Mouse (Mus musculus): ENCODE measurements around the gene Zfp637. TPM values are rescaled to one million over a fixed set of nuclear protein-coding genes. Genes with fewer than 3 reads are reported as not detected.

Zfp637 gene
- polyA plus RNA-seq, 1 experiment from 2014 or later = 110 TPM

DNA sequence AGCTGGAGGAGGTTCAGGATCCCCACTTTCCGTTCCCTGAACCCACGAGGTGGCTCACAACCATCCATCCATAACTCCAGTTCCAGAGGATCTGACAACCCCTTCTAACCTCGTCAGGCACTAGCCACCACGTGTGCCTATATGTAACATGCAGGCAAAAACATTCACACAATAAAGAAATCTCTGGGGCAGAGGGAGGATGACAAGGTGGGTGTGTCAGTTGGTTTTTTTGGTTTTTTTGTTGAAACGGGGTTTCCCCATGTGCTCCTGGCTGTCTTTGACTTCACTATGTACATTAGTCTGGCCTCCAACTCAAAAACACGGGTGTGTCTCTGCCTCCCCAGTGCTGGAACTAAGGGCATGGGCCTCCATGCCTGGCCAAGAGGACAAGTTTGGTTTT lies 49.3 kb downstream of the Zfp637 start:
- H3K9me3 ChIP-seq (ENCODE audit: control insufficient read depth, low read length) = no peaks in the 10 kb centered on the region
- H3K9ac ChIP-seq (ENCODE audit: low read depth, low read length) = no peak overlapping the region
- no peaks in the 10 kb centered on the region for H3K27me3 ChIP-seq (ENCODE audit: control insufficient read depth, insufficient read depth, low read length)
- no peaks in the 10 kb centered on the region for H3K36me3 ChIP-seq (ENCODE audit: control insufficient read depth, insufficient read depth, low read length)
- no peaks in the 10 kb centered on the region for H3K4me1 ChIP-seq (ENCODE audit: control insufficient read depth, insufficient read depth, low read length)
- no peak for ATAC-seq (ENCODE audit: low FRiP score, low TSS enrichment)
- 84% methylated on average over 6 of the region's 6 CpGs for WGBS
- no peak overlapping the region for H3K27ac ChIP-seq (ENCODE audit: low read depth, low read length)
- no peak overlapping the region for H3K4me2 ChIP-seq (replicated peaks; ENCODE audit: low read depth, low read length)
- no peak overlapping the region for H3K4me3 ChIP-seq (ENCODE audit: low read length)

DNA sequence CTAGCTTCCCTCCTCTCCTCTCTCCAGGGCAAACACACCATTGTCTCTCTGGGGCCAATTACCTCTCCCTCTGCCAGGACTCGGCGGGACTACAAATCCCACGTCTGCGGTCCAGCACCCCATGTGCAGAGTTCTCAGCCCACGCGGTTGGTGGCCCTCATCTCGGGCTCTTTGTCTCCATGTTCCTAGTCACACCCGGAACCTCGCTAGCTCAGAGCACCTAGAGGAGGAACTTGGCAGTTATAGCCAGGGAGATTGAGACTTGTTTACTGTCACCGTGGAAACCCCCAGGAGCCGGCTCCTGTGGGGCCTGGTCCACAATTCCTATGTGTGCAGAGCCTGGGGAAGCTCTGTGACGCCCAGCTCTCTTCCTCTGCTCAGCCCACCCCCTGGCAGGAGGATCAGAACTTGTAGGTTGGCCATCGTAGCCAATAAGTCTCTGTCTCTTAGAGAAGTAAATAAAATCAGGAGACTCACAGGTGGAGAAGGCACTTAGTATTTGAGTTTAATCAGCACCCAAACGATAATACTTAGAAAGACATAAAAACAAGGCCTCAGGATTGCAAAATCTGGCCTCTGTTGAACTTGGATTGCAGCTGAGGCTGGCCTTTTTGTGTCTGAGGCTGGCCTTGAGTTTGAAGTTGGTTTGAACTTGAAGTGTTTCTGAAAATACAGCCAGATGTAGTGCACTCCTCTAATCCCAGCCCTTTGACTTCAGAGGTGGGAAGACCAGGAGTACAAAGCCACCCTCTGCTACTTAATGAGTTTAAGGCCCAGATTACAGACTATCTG lies 50.6 kb downstream of the Zfp637 start:
- Histone ChIP-seq H3K9ac (ENCODE audit: low read depth, low read length) (no peak overlapping the region), H3K27me3 (ENCODE audit: control insufficient read depth, insufficient read depth, low read length) (no peaks in the 10 kb centered on the region), H3K36me3 (ENCODE audit: control insufficient read depth, insufficient read depth, low read length) (no peaks in the 10 kb centered on the region), H3K4me3 (ENCODE audit: low read length) (no peak overlapping the region), H3K27ac (ENCODE audit: low read depth, low read length) (no peak overlapping the region), H3K4me2 (replicated peaks; ENCODE audit: low read depth, low read length) (no peak overlapping the region), H3K9me3 (ENCODE audit: control insufficient read depth, low read length) (no peaks in the 10 kb centered on the region), H3K4me1 (ENCODE audit: control insufficient read depth, insufficient read depth, low read length) (no peaks in the 10 kb centered on the region)
- no peak for ATAC-seq (ENCODE audit: low FRiP score, low TSS enrichment)
- WGBS = 62% methylated on average over 14 of the region's 14 CpGs

GRCm38 (mm10) chr6:117892386-117892785 lies 51.4 kb downstream of the Zfp637 start:
- WGBS = 65% methylated on average over 3 of the region's 3 CpGs

DNA sequence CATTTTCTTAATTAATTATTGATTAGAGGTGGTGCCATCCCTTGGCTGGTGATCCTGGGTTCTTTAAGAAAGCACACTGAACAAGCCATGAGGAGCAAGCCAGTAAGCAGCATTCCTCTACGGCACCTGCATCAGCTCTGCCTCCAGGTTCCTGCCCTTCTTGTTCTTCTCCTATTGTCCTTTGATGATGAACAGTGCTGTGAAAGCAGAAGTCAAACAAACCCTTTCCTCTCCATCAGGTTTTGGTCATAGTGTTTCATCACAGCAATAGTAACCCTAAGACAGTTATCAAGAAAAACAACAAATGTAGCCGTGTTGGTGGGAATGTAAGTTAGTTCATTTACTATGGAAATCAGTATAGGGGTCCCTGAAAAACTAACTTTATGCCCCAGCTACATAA lies 52.5 kb downstream of the Zfp637 start:
- Histone ChIP-seq H3K4me1 (ENCODE audit: control insufficient read depth, insufficient read depth, low read length) (no peaks in the 10 kb centered on the region), H3K9me3 (ENCODE audit: control insufficient read depth, low read length) (no peaks in the 10 kb centered on the region), H3K9ac (ENCODE audit: low read depth, low read length) (no peak overlapping the region), H3K4me2 (replicated peaks; ENCODE audit: low read depth, low read length) (no peak overlapping the region), H3K27ac (ENCODE audit: low read depth, low read length) (no peak overlapping the region), H3K36me3 (ENCODE audit: control insufficient read depth, insufficient read depth, low read length) (no peaks in the 10 kb centered on the region), H3K4me3 (ENCODE audit: low read length) (no peak overlapping the region), H3K27me3 (ENCODE audit: control insufficient read depth, insufficient read depth, low read length) (no peaks in the 10 kb centered on the region)
- ATAC-seq (ENCODE audit: low FRiP score, low TSS enrichment) = no peak
- 89% methylated on average over 2 of the region's 2 CpGs for WGBS

More at GRCm38 (mm10) chr6:117892386-117892785, 51.4 kb downstream of the Zfp637 start:
- no peak overlapping the region for H3K4me3 ChIP-seq (ENCODE audit: low read length)
- no peaks in the 10 kb centered on the region for H3K36me3 ChIP-seq (ENCODE audit: control insufficient read depth, insufficient read depth, low read length)
- H3K27me3 ChIP-seq (ENCODE audit: control insufficient read depth, insufficient read depth, low read length) = no peaks in the 10 kb centered on the region
- no peak overlapping the region for H3K4me2 ChIP-seq (replicated peaks; ENCODE audit: low read depth, low read length)
- ATAC-seq (ENCODE audit: low FRiP score, low TSS enrichment) = no peak
- no peaks in the 10 kb centered on the region for H3K4me1 ChIP-seq (ENCODE audit: control insufficient read depth, insufficient read depth, low read length)
- H3K27ac ChIP-seq (ENCODE audit: low read depth, low read length) = no peak overlapping the region
- H3K9me3 ChIP-seq (ENCODE audit: control insufficient read depth, low read length) = no peaks in the 10 kb centered on the region
- no peak overlapping the region for H3K9ac ChIP-seq (ENCODE audit: low read depth, low read length)

Other genes starting within 250 kb of the Zfp637 start
- 6.6 and 10.0 TPM in 2 replicates for gene Zfp239, start 20.9 kb downstream of the Zfp637 start, polyA plus RNA-seq (2014; fragmentation: Nextera tagmentation; extraction: Ambion mirVana)
- gene Hnrnpf, start 59.1 kb downstream of the Zfp637 start, polyA plus RNA-seq (2014; fragmentation: Nextera tagmentation; extraction: Ambion mirVana) = 606 and 823 TPM in 2 replicates
- 77.7 and 94.8 TPM in 2 replicates for gene Fxyd4, start 96.5 kb downstream of the Zfp637 start, polyA plus RNA-seq (2014; fragmentation: Nextera tagmentation; extraction: Ambion mirVana)
- 0.28 and 0.29 TPM in 2 replicates for gene Rasgef1a, start 170.3 kb downstream of the Zfp637 start, polyA plus RNA-seq (2014; fragmentation: Nextera tagmentation; extraction: Ambion mirVana)